Mouse (Mus musculus): Measurements from ENCODE around the gene Ets2.

Gene Ets2

DNA sequence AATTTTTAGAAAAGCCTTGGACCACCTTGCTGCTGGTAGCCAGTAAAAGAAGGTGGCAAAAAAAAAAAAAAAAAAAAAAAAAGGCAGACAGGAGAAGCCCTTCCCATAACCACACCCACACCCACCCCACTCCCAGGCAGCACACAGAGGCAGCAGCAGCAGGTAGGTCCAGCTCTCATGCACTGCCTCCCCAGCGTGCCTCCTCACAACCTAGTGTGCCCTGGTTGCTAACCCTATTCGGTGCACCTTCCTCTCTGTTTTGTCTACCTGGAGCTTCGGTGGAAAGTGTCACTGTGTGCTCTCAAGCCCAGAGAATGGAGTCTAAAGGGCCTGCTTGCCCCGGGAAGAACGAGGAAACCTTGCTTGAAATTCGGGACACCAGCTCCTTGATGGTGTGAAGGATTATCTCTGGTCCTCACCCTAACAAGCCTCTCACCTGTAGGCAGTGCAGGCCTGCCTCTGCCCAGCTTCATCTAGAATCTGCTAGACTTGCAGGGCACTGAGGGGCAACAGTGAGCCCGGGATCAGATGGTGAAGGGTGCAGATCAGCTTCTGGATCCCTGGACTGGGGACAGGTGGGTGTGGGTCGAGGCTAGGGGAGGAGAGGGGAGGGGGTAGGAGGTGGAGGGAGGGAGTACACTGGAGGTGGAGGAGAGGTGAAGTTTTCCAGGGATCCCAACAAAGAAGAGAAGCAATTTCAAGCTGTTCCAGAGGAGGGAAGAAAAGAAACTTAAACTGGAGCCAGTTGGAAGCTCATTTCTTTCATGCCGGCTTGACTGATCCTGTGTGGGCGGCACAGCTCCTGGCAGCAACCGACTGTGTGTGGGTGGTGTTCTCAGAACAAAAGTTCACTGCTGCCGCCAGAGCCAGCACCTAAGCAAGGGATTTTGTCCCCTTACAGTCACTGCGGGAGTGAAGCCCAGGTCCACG lies 67.5 kb downstream of the Ets2 start:
- DNase-seq (ENCODE audit: extremely low spot score): no peak

DNA sequence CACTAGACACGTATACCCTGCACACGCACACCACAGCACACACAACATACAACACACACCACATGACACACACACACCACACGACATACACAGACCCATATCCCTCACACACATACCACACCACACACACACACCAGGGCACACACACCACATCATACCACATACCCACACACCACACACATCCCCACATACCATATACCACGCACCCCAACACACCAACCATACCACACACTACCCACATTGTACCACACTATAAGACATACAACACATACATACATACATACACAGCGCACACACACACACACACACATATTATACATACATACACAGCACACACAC lies 68.1 kb downstream of the Ets2 start:
- no peak for DNase-seq (ENCODE audit: extremely low spot score)

GRCm38 (mm10) chr16:95770402-95770801 lies 68.5 kb downstream of the Ets2 start:
- DNase-seq (ENCODE audit: extremely low spot score): no peak

Data from embryo, embryonic 9.5 days (tissue).